Mouse (Mus musculus): ENCODE measurements at regions not wholly inside any gene's neighbourhood (a gene's known extent, or its start where the extent isn't known, plus 50 kb on each side); places are given as distances from the start of the nearest gene placed in this dataset.
"Not testable (repeated sequence)": the region's sequence is repeated elsewhere in the genome, so short reads cannot be mapped to it uniquely, and the experiment has no call there.

DNA sequence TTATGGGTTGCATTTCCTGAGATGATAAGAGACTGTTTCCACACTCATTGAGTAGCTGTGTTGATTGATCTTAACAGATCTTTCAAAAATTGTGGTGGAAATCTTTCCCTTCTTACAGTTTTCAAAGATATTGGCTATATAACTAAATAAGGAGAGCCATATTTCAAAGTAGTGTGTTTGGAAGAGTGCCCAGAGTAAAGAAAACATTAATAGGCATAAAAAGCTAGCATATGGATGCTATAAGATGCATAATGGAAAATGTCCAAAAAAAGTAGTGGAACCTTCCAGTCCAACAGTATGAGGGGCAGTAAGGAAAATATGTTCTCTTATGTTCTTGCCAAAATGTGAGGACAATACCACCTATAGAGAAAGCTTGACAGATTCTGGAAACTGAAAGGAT is 137.2 kb upstream of the Speer3 start:
- H3K27me3 ChIP-seq (ENCODE audit: control insufficient read depth, insufficient read depth, low read length) = no peaks in the 10 kb centered on the region
- DNase-seq (ENCODE audit: low spot score) (no peak), ATAC-seq (ENCODE audit: low FRiP score, low TSS enrichment) (no peak)
- TF ChIP-seq EP300 (optimal IDR thresholded peaks at IDR 0.05) (no peak), CTCF (IDR thresholded peaks at IDR 0.05; ENCODE audit: low read depth) (no peak)
- no peak overlapping the region for H3K9ac ChIP-seq (ENCODE audit: low read length)
- no peak overlapping the region for H3K4me2 ChIP-seq (replicated peaks; ENCODE audit: low read depth)
- H3K9me3 ChIP-seq (ENCODE audit: control insufficient read depth, low read length) = no peaks in the 10 kb centered on the region
- H3K36me3 ChIP-seq (ENCODE audit: control insufficient read depth, insufficient read depth, low read length) = no peaks in the 10 kb centered on the region
- no peak overlapping the region for H3K27ac ChIP-seq (replicated peaks)
- no peaks in the 10 kb centered on the region for H3K4me1 ChIP-seq (replicated peaks; ENCODE audit: control insufficient read depth, insufficient read depth)
- no peak overlapping the region for H3K4me3 ChIP-seq (ENCODE audit: low read depth, low read length)

DNA sequence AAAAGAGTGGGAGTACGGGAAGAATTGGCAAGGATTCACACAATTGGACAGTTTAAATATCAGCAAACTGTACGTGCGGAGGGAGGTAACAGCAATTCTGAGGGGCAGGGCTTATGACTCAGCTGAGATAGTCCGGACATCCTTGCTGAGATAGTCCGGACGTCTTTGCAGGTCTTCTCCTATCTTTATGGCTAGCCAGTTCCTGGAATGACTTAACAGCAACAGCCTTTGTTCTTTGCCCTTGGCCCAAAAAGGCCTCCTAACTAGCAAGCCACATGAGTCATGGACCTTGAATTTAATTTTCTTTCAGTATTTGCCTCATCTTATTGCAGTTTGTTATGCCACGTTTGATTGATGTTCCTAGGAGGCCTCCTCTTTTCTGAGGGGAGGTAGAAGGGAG is 133.1 kb upstream of the Speer3 start:
- not testable (repeated sequence) for H3K9me3 ChIP-seq (ENCODE audit: control insufficient read depth, low read length); H3K9ac ChIP-seq (ENCODE audit: low read length); ATAC-seq (ENCODE audit: low FRiP score, low TSS enrichment); H3K4me3 ChIP-seq (ENCODE audit: low read depth, low read length); H3K4me1 ChIP-seq (replicated peaks; ENCODE audit: control insufficient read depth, insufficient read depth); H3K36me3 ChIP-seq (ENCODE audit: control insufficient read depth, insufficient read depth, low read length); H3K27me3 ChIP-seq (ENCODE audit: control insufficient read depth, insufficient read depth, low read length); DNase-seq (ENCODE audit: low spot score); H3K27ac ChIP-seq (replicated peaks); H3K4me2 ChIP-seq (replicated peaks; ENCODE audit: low read depth)
- WGBS = 88% methylated on average over 7 of the region's 7 CpGs

DNA sequence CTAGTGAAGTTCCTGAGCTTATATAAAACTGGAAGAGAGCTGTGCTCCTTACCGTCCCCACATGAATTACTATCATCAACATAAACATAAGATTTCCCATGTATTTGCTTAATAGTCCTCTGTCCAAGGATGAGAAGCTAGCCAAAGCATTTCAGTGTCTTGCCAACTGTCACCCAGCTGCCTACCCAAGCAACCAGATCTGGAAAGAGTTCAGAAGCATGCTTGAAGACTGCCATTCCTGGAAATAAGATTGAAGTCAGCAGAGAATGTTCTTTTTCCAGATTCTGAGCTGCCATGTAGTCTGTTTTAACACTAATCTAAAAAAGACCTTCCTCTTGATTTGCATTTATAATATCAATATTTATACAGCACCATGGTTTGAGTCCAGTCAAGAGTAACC is 131.9 kb upstream of the Speer3 start:
- Histone ChIP-seq H3K27me3 (ENCODE audit: control insufficient read depth, insufficient read depth, low read length) (no peaks in the 10 kb centered on the region), H3K4me3 (ENCODE audit: low read depth, low read length) (no peak overlapping the region), H3K36me3 (ENCODE audit: control insufficient read depth, insufficient read depth, low read length) (no peaks in the 10 kb centered on the region), H3K9ac (ENCODE audit: low read length) (no peak overlapping the region), H3K4me2 (replicated peaks; ENCODE audit: low read depth) (no peak overlapping the region), H3K9me3 (ENCODE audit: control insufficient read depth, low read length) (no peaks in the 10 kb centered on the region), H3K27ac (replicated peaks) (no peak overlapping the region), H3K4me1 (replicated peaks; ENCODE audit: control insufficient read depth, insufficient read depth) (no peaks in the 10 kb centered on the region)
- WGBS = 37% methylated on average over 1 of the region's 1 CpGs
- DNase-seq (ENCODE audit: low spot score) = no peak
- no peak for ATAC-seq (ENCODE audit: low FRiP score, low TSS enrichment)
- TF ChIP-seq CTCF (IDR thresholded peaks at IDR 0.05; ENCODE audit: low read depth) (no peak), EP300 (optimal IDR thresholded peaks at IDR 0.05) (no peak)

DNA sequence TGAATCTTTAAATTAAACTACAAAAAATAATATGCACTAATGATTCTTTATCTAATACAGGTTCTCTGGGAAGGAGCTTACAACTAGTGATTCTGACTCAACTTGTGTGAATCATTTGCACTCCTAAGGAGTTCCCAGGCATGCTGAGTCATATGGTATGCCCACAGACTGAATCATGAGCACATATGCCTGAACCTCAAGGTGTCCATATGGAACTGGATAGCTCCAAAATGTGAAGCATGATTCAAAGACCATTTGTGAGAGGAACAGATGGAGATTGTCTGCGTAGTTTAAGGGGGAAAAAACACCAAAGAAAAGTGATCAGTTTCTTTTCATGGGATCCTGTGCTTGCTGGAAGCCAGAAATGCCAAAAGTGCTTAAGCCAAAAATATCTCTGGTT is 124.0 kb upstream of the Speer3 start:
- no peak overlapping the region for H3K9ac ChIP-seq (ENCODE audit: low read length)
- H3K4me2 ChIP-seq (replicated peaks; ENCODE audit: low read depth) = no peak overlapping the region
- TF ChIP-seq CTCF (IDR thresholded peaks at IDR 0.05; ENCODE audit: low read depth) (no peak), EP300 (optimal IDR thresholded peaks at IDR 0.05) (no peak)
- no peak overlapping the region for H3K27ac ChIP-seq (replicated peaks)
- ATAC-seq (ENCODE audit: low FRiP score, low TSS enrichment) = peak; percentile 67; the same call in 1 of the 2 replicates
- no peaks in the 10 kb centered on the region for H3K4me1 ChIP-seq (replicated peaks; ENCODE audit: control insufficient read depth, insufficient read depth)
- H3K9me3 ChIP-seq (ENCODE audit: control insufficient read depth, low read length) = no peaks in the 10 kb centered on the region
- H3K27me3 ChIP-seq (ENCODE audit: control insufficient read depth, insufficient read depth, low read length) = no peaks in the 10 kb centered on the region
- DNase-seq (ENCODE audit: low spot score) = no peak
- H3K36me3 ChIP-seq (ENCODE audit: control insufficient read depth, insufficient read depth, low read length) = no peaks in the 10 kb centered on the region
- H3K4me3 ChIP-seq (ENCODE audit: low read depth, low read length) = no peak overlapping the region
- 87% methylated on average over 1 of the region's 1 CpGs for WGBS

DNA sequence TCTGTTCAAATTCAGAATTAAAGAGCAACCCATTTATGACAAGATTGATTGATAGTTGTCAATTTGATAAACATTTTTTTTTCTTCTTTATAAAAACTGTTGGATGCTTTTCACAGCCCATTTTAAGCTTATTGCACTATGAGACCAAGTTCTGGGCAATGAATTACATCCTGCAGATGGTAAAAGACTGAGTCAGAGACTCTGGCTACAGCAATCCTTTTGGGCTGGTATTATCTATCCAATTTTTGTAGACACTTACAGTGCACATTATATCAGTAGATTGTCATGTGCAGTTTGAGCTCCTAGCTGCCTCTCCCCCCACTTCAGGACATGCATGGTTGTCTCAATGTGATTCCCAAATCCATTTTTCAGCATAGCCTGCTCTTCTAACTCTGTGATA is 122.6 kb upstream of the Speer3 start:
- Histone ChIP-seq H3K9me3 (ENCODE audit: control insufficient read depth, low read length) (no peaks in the 10 kb centered on the region), H3K36me3 (ENCODE audit: control insufficient read depth, insufficient read depth, low read length) (no peaks in the 10 kb centered on the region), H3K4me2 (replicated peaks; ENCODE audit: low read depth) (no peak overlapping the region), H3K27ac (replicated peaks) (no peak overlapping the region), H3K27me3 (ENCODE audit: control insufficient read depth, insufficient read depth, low read length) (no peaks in the 10 kb centered on the region), H3K4me1 (replicated peaks; ENCODE audit: control insufficient read depth, insufficient read depth) (no peaks in the 10 kb centered on the region), H3K9ac (ENCODE audit: low read length) (no peak overlapping the region), H3K4me3 (ENCODE audit: low read depth, low read length) (no peak overlapping the region)
- TF ChIP-seq EP300 (optimal IDR thresholded peaks at IDR 0.05) (no peak), CTCF (IDR thresholded peaks at IDR 0.05; ENCODE audit: low read depth) (no peak)
- no peak for DNase-seq (ENCODE audit: low spot score)
- no peak for ATAC-seq (ENCODE audit: low FRiP score, low TSS enrichment)

DNA sequence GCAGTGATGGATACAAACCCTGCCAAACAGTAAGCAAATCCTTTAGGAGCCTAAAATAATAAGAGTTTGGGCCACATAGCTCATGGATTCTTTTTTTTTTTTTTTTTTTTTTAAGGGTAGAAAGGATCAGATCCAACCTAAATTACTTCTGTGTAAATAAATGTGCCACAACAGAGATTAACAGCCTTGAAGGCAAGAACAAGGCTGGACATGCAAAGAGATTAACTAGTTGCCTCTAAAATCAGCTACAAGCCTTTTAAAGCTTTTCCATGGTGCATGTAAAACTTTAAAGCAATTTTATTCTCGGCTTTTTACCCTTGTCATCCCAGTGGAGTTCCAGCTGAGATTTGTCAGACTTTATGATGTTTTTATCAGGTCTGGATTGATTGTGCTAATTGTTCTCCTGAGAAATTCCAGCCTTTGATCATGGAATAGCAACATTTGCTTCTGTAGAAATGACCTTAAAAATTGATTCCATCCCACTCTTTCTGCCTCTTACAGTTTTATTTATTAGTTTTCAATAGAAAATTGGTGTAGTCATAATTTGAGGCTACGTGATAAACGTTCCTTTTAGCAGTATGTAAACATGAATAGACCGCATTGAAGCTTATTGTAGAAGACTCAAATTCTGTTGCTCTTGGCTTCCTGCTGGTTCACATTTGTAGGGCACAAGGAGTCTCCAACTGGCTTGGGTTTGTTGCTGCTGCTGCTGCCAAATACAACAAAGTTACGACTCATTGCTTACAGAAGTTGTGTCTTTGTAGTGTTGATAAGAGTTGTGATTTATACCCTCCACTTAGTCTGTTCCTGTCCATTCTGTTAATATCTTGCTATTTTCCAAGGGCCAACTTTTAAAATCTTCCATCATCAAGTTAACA is 100.3 kb upstream of the Speer3 start:
- DNase-seq (ENCODE audit: low spot score) = no peak
- no peaks in the 10 kb centered on the region for H3K4me1 ChIP-seq (replicated peaks; ENCODE audit: control insufficient read depth, insufficient read depth)
- H3K9me3 ChIP-seq (ENCODE audit: control insufficient read depth, low read length) = no peaks in the 10 kb centered on the region
- H3K36me3 ChIP-seq (ENCODE audit: control insufficient read depth, insufficient read depth, low read length) = no peaks in the 10 kb centered on the region
- no peak overlapping the region for H3K4me3 ChIP-seq (ENCODE audit: low read depth, low read length)
- H3K27me3 ChIP-seq (ENCODE audit: control insufficient read depth, insufficient read depth, low read length) = no peaks in the 10 kb centered on the region
- WGBS = 31% methylated on average over 5 of the region's 5 CpGs
- H3K9ac ChIP-seq (ENCODE audit: low read length) = no peak overlapping the region
- no peak for ATAC-seq (ENCODE audit: low FRiP score, low TSS enrichment)
- H3K27ac ChIP-seq (replicated peaks) = no peak overlapping the region
- H3K4me2 ChIP-seq (replicated peaks; ENCODE audit: low read depth) = no peak overlapping the region
- TF ChIP-seq EP300 (optimal IDR thresholded peaks at IDR 0.05) (no peak), CTCF (IDR thresholded peaks at IDR 0.05; ENCODE audit: low read depth) (no peak)
